Mouse (Mus musculus) induced T-regulatory cell, adult 2 months (primary cell): Measurements from ENCODE around the gene Aldh1a3.

Experiments
- DNase-seq: peaks from one replicate; pipeline ENCODE4 v3.0.0-alpha.2; 2012; ENCODE audit warnings: low read depth

Aldh1a3 gene

DNA sequence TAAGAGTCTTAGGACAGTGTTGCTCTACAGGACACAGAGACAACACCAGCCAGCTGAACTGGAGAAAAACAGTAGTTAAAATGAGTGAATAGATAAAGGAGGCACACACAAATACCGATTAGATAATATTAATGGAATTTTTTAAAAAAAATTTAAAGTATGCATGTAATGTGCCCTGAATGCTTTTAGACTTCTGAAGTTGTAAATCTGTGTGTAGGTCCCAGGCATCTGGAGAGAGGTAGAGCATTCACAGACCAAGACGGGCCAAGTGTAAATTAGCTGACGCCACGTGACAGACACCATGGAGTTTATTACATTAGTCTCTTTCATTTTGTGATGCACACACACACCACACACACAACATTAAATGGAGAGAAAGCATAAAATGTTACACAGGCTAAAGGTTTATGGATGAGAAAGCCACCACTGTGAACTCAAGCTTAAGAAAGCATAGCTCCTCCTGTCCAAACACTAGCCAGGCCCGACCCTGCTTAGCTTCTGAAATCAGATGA is 57.3 kb downstream of the Aldh1a3 start:
- no peak for DNase-seq

DNA sequence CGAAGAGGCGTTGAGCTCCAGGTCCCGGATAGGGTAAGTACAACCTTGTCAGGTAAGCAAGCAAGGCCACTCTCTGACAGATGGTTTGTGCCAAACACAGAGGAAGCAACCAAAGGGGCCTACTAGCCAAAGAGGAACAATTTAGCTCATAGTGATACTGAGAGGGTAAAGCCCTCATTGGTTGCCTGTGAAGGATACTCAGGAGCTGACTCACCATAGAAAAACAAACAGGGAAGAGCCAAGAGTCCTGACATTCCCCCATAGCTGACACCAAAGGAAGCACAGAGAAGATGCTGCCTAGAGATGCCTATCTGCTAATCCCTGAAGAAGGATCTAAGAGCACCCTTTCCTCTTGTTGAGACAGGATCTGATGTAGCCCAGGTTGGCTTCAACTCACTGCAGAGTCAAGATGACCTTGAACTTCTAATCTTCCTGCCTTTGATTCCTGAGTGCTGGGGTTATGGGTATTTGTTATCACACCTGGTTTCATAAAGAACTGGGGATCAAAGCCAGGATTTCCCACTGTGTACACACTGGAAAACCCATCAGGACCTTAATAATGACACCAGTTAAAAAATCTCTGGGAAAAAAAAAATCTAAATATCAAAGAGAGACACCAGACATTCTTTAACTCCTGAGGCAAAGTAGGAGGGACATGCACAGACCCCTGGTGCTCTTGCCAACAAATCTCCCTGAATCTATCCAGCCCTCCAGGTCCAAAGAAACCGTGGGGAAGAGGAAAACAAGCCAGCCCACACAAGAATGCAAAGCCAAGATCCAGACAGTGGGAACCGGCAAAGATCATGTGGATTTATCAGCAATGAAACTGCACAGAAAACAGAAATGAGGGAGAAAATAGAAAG is 58.0 kb downstream of the Aldh1a3 start:
- no peak for DNase-seq

DNA sequence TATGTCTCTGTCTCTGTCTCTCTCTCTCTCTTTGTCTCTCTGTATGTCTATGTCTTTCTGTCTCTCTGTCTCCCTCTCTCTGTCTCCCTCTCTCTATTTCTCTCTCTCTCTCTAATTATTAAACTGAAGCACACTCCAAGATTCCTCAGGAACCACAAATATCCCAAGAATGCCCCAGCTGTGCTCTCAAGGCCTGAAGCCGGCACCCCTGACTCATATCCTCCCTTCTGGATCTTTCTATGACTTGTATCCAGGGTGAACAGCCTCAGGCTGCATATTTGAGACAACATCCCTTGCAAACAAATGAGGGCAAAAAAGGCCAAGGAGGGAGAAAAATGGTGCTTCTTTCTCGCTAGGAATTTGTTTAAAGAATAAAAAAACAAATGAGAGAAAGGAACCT is 61.4 kb downstream of the Aldh1a3 start, which contains the start of gene Gm10974:
Gene Gm10974, plus strand, starts transcription at position 2 of the 400 bp plus-strand sequence.
- DNase-seq, result no peak

DNA sequence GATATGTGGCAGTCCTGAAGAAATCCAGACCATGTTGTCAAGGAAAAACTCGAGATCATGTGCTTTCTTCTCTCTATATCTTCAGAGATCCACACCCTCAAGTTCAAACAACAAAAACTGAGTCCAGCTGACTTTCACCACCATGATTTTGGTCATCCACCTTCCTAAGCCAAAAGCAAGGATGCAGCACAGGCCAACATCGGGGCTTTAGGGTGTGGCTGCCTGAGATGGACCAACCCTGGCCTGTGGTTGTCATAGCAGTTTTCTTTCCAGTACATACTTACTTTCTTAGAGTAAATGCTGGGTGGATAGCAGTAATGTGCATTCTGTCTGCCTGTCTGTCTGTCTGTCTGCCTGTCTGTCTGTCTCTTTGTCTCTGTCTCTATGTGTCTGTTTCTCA is 61.9 kb downstream of the Aldh1a3 start:
- no peak for DNase-seq

DNA sequence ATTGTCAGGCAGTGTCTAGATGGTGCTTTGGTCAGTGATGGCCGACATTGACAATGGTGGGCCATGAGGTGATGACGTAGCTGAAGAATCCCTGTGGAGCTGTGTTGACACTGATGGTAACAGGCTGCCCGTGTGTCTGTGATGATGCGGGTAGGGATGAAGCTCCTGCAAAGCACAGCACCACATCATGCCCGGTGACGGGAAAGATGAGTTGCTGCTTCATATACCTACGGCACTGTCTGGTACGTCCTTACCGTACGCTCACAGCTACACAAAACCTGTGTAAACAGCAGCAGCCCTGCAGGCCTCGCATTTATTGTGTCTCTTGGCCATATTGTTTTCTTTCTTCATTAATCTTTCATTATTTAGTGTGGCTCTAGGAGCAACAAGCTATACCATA is 62.8 kb downstream of the Aldh1a3 start:
- DNase-seq, result no peak

DNA sequence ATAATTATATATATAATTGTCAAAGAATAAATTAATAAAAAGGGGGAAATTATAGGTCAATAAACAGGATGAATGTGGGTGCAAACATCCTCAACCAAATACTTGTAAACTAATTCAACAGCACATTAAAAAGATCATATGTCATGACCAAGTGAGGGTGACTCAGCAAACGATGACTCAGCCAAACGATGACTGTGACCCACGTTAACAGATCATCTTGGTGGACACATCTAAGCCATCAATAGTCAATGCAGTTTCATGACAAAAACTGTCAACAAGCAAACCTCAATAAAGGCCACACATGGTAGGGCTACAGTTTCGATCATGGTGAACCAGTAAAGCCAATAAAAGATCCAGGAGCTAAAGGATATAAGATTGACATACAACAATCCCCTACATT is 68.3 kb downstream of the Aldh1a3 start:
- no peak for DNase-seq

DNA sequence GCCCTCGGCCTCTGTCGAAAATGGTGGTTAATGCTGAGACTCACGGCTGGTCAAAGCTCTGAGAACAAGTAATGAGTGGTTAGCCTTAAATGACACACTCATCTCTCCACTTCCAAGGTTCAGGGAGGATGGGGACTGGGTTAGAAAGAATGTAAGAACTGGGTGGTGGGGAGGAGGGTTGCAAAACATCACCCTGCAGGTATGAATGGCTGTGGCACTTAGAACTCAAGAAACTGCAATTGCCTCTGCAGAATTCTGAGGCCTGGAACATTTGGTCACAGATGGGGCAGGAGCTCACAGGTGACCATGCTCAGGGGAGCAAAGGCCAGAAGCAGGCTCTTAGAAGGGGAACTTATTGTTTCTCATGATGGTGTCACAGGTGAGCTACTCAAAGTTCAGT is 68.9 kb downstream of the Aldh1a3 start:
- no peak for DNase-seq

DNA sequence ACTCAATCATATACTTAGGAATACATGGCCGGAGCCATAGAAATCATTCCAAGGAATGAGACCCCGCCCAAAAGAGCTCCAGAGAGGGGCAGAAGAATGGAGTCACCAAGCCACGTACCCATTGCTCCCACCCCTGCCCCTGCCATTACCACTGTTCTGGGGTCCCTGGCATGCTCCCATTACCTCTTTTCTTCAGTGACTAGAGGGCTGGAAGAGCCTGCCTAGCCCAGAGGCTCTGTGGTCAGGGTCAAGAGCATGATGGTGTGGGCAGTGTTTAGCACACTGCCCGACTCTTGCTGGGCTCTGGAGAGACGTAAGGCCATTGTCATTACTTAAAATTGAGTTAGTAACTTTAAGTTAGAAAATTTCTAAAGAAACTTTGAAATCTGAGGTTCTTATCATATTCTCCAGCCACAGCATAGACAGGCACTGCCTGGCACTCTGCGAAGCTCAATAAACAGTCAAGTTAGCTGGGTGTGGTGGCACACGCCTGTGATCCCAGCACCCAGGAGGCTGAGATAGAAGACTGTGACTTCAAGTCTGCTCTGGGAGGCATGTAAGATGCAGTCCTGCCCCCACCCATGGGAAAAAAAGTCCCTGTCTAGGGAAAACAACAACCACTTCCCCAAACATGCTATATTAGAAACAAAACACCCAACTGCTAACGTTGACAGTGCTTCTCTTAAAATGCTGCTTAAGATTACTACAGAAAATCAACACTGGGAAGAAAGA is 71.4 kb downstream of the Aldh1a3 start:
- DNase-seq, result no peak

DNA sequence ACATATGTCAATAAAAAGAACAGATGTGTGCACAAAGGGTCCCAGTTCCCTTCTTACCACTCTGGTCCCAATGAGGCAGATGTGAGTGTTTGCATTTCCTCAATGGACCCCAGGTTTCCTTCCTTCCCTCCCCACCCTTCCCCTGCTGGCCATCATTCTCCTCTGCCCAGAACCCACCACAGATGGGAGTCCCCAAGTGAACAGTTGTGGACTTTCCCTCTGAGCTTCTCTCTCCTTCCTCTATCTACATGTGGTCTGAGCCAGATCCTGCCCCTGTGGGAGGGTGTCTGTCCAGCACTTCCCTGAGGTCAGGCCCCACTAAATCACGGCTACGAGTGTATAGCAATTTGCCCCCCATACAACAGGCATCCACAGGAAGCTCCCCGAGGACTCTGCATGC is 72.4 kb downstream of the Aldh1a3 start:
- DNase-seq, result no peak

DNA sequence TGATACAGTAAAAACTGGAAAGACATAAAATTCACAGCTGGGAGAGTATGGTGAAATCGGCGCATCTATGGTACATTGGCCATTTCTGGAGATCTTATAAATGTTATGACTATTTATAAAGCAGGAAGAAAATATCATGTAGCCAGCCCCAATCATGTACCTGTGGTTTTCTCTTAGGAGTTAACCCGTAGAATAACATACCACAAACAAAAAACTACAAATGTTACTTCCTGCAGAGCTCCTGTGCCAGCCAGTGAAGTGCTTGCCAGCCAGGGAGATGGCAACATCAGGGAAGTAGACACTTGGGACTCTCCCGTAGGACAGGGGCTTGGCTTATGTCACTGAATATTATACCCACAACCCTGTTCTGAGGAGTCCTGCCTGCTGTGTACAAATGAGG is 76.2 kb downstream of the Aldh1a3 start:
- DNase-seq, result no peak

DNA sequence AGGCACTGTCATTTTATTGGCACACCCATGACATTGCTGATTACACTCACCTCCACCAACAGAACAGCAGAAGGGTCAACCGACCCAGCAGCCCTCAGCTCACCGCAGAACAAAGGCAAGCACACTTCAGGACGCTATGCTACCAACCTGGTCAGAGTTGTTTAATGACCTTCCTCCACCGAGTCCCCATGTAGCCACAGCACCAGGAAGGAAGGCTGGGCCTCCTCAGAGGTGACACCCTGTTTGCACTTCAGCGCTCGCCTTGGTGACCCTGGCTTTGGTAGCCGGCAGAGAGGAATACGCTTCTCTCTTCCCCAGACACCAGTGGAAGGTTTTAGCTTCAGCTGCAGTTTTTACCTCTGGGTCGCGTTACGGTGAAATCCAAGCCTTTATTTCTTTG is 77.6 kb downstream of the Aldh1a3 start:
- no peak for DNase-seq

DNA sequence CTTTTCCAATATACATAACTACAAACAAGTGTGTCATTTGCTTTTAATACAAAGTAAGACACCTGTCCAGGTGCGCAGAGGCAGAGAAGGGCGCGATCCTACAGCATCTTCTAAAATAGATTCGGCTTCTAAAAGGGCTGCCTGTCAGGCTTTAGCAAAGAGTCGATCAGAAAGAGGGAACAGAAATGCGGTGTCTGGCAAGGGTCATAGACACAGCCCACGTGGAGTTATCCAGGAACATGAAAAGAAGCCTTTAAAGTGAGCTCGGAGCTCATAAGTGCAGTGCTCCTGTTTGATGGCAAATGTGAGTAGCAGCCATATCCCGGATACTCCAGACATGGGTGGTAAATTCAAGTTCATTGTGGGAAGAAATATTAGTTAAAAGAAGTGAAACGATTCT is 78.7 kb downstream of the Aldh1a3 start:
- DNase-seq, result no peak

DNA sequence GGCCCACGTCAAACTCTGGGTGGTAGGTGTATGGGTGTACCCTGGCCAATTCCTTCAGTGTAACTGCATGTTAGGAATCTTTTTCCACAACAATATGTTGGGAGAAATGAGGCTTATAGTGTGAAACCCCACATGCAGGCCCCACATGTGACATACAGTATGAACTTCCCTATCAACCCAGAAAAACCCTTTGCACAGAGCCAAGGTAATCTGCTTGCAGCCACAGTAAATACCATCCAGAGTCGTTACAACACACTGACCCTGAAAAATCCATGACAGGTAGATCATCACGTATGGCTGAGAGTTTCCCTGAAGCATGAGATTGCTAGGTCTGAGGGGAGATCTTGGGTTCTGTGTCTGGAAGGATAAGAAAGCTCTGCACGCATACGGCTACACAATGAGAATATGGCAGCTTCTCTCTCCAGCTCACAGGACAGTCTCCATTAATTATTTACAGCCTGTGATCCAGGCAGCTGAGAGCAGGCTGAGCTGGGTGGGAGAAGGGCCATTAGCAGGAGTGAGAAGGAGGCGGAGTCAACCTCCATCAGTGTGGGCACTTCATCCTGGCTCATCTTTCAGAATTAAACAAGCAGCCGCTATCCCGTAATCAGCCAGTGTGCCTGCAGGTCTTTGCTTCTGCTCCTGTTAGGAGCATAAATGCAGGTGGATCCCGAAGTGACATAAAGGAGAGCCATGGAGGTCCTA is 80.2 kb downstream of the Aldh1a3 start:
- DNase-seq, result no peak

DNA sequence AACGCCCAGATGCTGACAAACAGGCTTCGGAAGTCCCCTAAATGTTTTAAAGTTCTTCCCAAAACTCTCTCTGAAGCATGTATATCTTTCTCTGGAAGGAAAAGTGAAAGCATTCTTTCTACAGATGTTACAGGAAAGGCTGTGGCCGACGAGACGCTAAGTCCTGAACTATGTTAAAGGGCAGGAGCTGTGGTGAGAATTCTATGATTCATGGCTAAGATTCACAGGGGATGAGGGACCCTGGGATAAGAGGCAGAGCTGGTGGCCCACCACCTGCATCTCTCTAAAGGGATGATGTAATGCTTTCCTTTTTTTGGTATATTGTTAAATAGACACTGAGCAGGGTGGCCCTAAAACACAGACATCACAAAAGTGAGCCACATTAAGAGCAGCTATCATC is 84.0 kb downstream of the Aldh1a3 start:
- no peak for DNase-seq

DNA sequence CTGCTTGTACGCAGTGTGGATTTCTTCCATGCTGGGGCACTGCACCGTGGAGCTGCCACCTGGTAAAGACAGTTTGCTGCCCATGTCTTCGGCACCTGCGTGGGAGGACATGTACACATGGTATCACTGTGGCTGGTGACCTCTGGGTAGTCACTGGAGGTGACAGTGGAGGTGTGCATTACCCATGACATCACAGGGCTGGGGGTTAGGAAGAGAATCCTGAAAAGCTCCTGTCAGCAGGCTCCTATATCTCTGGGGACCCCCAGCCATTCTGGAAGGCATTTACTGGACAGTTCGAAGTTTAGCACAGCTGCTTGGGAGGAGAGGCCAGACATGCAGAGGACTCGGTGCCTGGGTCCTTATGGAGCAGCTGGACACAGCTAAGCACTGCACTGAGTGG is 84.5 kb downstream of the Aldh1a3 start:
- no peak for DNase-seq

DNA sequence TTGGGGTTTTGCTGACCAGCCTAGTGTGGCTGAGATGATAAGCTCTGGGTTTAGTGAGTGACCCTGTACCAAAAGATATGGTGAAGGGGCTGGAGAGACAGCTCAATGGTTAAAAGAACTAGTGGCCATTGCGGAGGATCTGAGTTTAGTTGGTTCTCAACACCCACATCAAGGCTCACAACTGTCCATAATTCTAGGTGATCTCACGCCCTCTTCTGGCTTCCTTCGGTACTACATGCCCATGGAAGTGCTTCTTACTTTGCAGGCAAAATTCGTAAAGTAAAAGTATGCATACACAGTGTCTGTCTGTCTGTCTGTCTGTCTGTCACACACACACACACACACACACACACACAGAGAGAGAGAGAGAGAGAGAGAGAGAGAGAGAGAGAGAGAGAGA is 85.0 kb downstream of the Aldh1a3 start:
- DNase-seq, result peak; percentile 60
